Mouse (Mus musculus): Measurements from ENCODE around the gene Fzd2.

GRCm38 (mm10) chr11:102643891-102644382 is 39.7 kb downstream of the Fzd2 start:
- TF ChIP-seq CTCF (IDR thresholded peaks at IDR 0.05; ENCODE audit: low read depth): no peak
- no peak for TF ChIP-seq EP300 (IDR thresholded peaks at IDR 0.05; ENCODE audit: low read depth)
